32 mouse cellular contexts compared by ENCODE assay signal in the genomic region with DNA sequence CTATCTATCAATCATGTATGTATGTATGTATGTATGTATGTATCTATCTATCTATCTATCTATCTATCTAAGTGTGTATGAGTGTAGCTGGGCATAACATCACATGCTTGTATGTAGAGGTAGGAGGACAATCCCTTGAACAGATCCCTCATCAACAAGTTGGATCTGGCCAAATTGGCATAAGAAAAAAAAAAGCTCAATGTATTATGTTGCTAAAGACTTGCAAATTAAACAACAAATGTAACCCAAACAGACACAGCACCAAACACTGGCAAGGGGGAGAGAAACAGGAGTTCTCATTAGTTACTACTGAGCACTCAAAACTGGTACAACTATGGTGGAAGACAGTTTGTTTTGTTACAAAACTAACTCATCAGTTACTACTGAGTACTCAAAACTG. TPM values are rescaled to one million over a fixed set of nuclear protein-coding genes. Genes with fewer than 3 reads are reported as not detected.
"Had no signal": no experiment of that assay in that cellular context is flagged by ENCODE, and none has a peak within 500 bp of the region (broad histone marks: within the 10 kb centered on the region; RNA-seq: fewer than 3 reads in every experiment).

No protein-coding gene starts in this region.

- ATAC-seq: forebrain, embryonic 13.5 days; forebrain, embryonic 14.5 days; forebrain, embryonic 15.5 days; forebrain, embryonic 16.5 days had no signal

- H3K9ac ChIP-seq: embryonic facial prominence, embryonic 12.5 days; embryonic facial prominence, embryonic 13.5 days; embryonic facial prominence, embryonic 15.5 days; forebrain, embryonic 12.5 days; forebrain, embryonic 13.5 days; forebrain, embryonic 15.5 days had no signal

- H3K27me3 ChIP-seq: forebrain, embryonic 15.5 days had no signal

- H3K27ac ChIP-seq: embryonic facial prominence, embryonic 10.5 days; embryonic facial prominence, embryonic 12.5 days; embryonic facial prominence, embryonic 13.5 days; embryonic facial prominence, embryonic 15.5 days; forebrain, embryonic 10.5 days; forebrain, embryonic 12.5 days; forebrain, embryonic 13.5 days; forebrain, embryonic 15.5 days; gastrocnemius, adult 2 months; heart, adult 2 months; heart, embryonic 10.5 days had no signal

- H3K9me3 ChIP-seq: embryonic facial prominence, embryonic 10.5 days; embryonic facial prominence, embryonic 12.5 days; embryonic facial prominence, embryonic 13.5 days; embryonic facial prominence, embryonic 15.5 days; forebrain, embryonic 10.5 days; forebrain, embryonic 12.5 days; forebrain, embryonic 13.5 days; forebrain, embryonic 15.5 days; heart, embryonic 10.5 days had no signal

- H3K4me2 ChIP-seq: embryonic facial prominence, embryonic 12.5 days; embryonic facial prominence, embryonic 13.5 days; embryonic facial prominence, embryonic 15.5 days; forebrain, embryonic 12.5 days; forebrain, embryonic 13.5 days; forebrain, embryonic 15.5 days; heart, embryonic 11.5 days had no signal

- H3K36me3 ChIP-seq: embryonic facial prominence, embryonic 10.5 days; embryonic facial prominence, embryonic 12.5 days; embryonic facial prominence, embryonic 13.5 days; embryonic facial prominence, embryonic 15.5 days; forebrain, embryonic 10.5 days; forebrain, embryonic 12.5 days; forebrain, embryonic 15.5 days; heart, embryonic 10.5 days had no signal

- H3K4me3 ChIP-seq: embryonic facial prominence, embryonic 10.5 days; embryonic facial prominence, embryonic 12.5 days; embryonic facial prominence, embryonic 13.5 days; embryonic facial prominence, embryonic 15.5 days; erythroblast, embryonic 14.5 days; forebrain, embryonic 10.5 days; forebrain, embryonic 12.5 days; forebrain, embryonic 13.5 days; forebrain, embryonic 15.5 days; gastrocnemius, adult 2 months; heart, adult 2 months; heart, embryonic 10.5 days had no signal

- DNase-seq: cerebellum, adult 9-10 months; cerebellum, adult 9-11 months; cerebellum, postnatal 10 days; cerebellum, postnatal 14 days; cerebellum, postnatal 25 days; embryo, embryonic 11 days; gastrocnemius, adult 2 months; gastrocnemius, postnatal 10 days; gastrocnemius, postnatal 14 days; gastrocnemius, postnatal 25 days; gastrocnemius, postnatal 36 days; heart, adult 11 months; heart, adult 18-20 months; heart, adult 2 months had no signal

RNA-seq across cellular contexts. Expression of a gene that starts 2.6 kb away (rescaled TPM):
- total RNA-seq: common myeloid progenitor, adult 5-6 weeks; granulocyte monocyte progenitor cell, adult 5-6 weeks had no signal
- polyA plus RNA-seq: erythroblast, embryonic 14.5 days had no signal

RNA-seq across cellular contexts. Expression of a gene that starts 26.2 kb away (rescaled TPM):
- total RNA-seq: gastrocnemius, adult 18-20 months; gastrocnemius, adult 2 months; gastrocnemius, adult 8-10 months; gastrocnemius, postnatal 25 days; gastrocnemius, postnatal 36 days; heart, adult 18-20 months; heart, adult 2 months; heart, adult 8-10 months had no signal
- polyA plus RNA-seq: erythroblast, embryonic 14.5 days had no signal
